Comparison of ENCODE assay signal across 21 mouse cellular contexts in the genomic region with DNA sequence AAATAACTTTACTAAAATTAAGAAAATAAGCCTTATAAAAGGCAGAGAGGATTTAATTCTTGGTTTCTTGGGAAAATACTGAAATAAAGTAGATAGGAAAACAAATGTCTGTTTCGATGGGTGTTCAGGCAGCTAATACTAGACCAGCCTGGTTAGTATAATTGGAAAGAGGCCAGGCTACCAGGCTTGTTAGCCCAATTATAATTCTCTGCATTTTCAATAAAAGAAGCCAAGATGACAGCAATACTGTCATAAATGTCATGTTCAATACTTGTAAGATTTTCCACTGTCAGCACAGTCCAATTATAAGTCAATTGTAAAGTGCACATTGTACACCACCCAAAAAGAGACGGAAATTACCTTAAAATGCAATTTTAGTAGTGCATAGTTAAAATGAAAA.
"Had no signal": no experiment of that assay in that cellular context is flagged by ENCODE, and none has a peak within 500 bp of the region (broad histone marks: within the 10 kb centered on the region; RNA-seq: fewer than 3 reads in every experiment).

No protein-coding gene starts in this region.

- H3K4me2 ChIP-seq: liver, embryonic 13.5 days; midbrain, embryonic 13.5 days; neural tube, embryonic 13.5 days had no signal

- H3K4me1 ChIP-seq: liver, embryonic 13.5 days; midbrain, embryonic 13.5 days; neural tube, embryonic 13.5 days had no signal

- DNase-seq: kidney, adult 2 months; kidney, postnatal 25 days; layer of hippocampus, adult 9-11 months; layer of hippocampus, postnatal 36 days; liver, embryonic 13.5 days; lung, adult 2 months; lung, postnatal 14 days; right cerebral cortex, adult 18-20 months; right cerebral cortex, postnatal 14 days; right cerebral cortex, postnatal 4 days; thymus, adult 2 months; thymus, postnatal 14 days; thymus, postnatal 4 days had no signal

- H3K36me3 ChIP-seq: liver, embryonic 13.5 days; midbrain, embryonic 13.5 days; neural tube, embryonic 13.5 days had no signal

- H3K27me3 ChIP-seq: liver, embryonic 13.5 days; midbrain, embryonic 13.5 days; neural tube, embryonic 13.5 days had no signal

- H3K4me3 ChIP-seq: layer of hippocampus, adult 2 months; left cerebral cortex, adult 2 months; liver, embryonic 13.5 days; midbrain, embryonic 13.5 days; myocyte; neural tube, embryonic 13.5 days had no signal

- ATAC-seq: midbrain, embryonic 13.5 days had no signal

- H3K9me3 ChIP-seq: liver, embryonic 13.5 days; midbrain, embryonic 13.5 days; neural tube, embryonic 13.5 days had no signal

- H3K9ac ChIP-seq: liver, embryonic 13.5 days; midbrain, embryonic 13.5 days; neural tube, embryonic 13.5 days had no signal

- H3K27ac ChIP-seq: kidney, postnatal 0 days; layer of hippocampus, adult 2 months; left cerebral cortex, adult 2 months; liver, embryonic 13.5 days; macrophage; midbrain, embryonic 13.5 days; neural tube, embryonic 13.5 days; stomach, postnatal 0 days had no signal
